Mouse (Mus musculus) left cerebral cortex, postnatal 10 days (tissue): ENCODE measurements around the gene Hexim1. TPM values are rescaled to one million over a fixed set of nuclear protein-coding genes. Genes with fewer than 3 reads are reported as not detected.

Experiments used
- DNase-seq, 2 experiments: peaks; one replicate each; pipeline ENCODE4 v3.0.0; 2021 to 2022; ENCODE audit warnings: low spot score in 2 of 2, mixed read lengths in 1 of 2; ENCODE audit errors: extremely low spot score in 1 of 2
- intact Hi-C: fragments of 180-260 bp; cut with DNase I; formaldehyde crosslinking; loops from one replicate; pipeline ENCODE4 v1.15.1; 2025
- total RNA-seq, 2 experiments: library from RNA; stranded (reverse); gene quantifications; 2 replicates each; pipeline ENCODE4 v1.2.3; 2021

Gene Hexim1
- total RNA-seq, 2 experiments from 2014 or later, result 31.8 to 33.9 TPM

GRCm38 (mm10) chr11:103095801-103096200, 20.2 kb upstream of the Hexim1 start:
- DNase-seq, result no peak
- intact Hi-C loops, result no loop called here

GRCm38 (mm10) chr11:103096979-103097894, 18.8 kb upstream of the Hexim1 start:
- peak in 1 of 2 experiments; percentile 42 for DNase-seq
- intact Hi-C loops, result no loop called here

GRCm38 (mm10) chr11:103098531-103099190, 17.4 kb upstream of the Hexim1 start:
- no peak for DNase-seq
- intact Hi-C loops, result no loop called here

GRCm38 (mm10) chr11:103099352-103099940, 16.6 kb upstream of the Hexim1 start:
- intact Hi-C loops, result no loop called here
- no peak for DNase-seq

- DNase-seq, result no peak
- intact Hi-C loops, result loop anchor here (5.0 kb wide), 1 partner anchor 57 kb away; no protein-coding TSS in a partner anchor
These were observed 15.7 kb upstream of the Hexim1 start for GRCm38 (mm10) chr11:103100361-103100760.

GRCm38 (mm10) chr11:103101481-103101865, 14.6 kb upstream of the Hexim1 start, which contains the start of the genes Plcd3 and Acbd4:
Plcd3 (minus strand) TSS chr11:103101658.
Acbd4 (plus strand) TSS chr11:103101682.
- intact Hi-C loops, result loop anchor here (5.0 kb wide), 1 partner anchor 56 kb away; no protein-coding TSS in a partner anchor

GRCm38 (mm10) chr11:103101866-103102501, 14.0 kb upstream of the Hexim1 start:
- intact Hi-C loops, result loop anchor here (2.0 to 5.0 kb wide), 2 partner anchors 55 to 225 kb away; no protein-coding TSS in a partner anchor

More at GRCm38 (mm10) chr11:103101481-103101865, 14.6 kb upstream of the Hexim1 start, which contains the start of the genes Plcd3 and Acbd4:
- DNase-seq, result peak in 1 of 2 experiments; percentile 88

GRCm38 (mm10) chr11:103102725-103103349, 13.2 kb upstream of the Hexim1 start:
- intact Hi-C loops, result loop anchor here (2.0 to 5.0 kb wide), 2 partner anchors 54 to 224 kb away; no protein-coding TSS in a partner anchor

More at GRCm38 (mm10) chr11:103101866-103102501, 14.0 kb upstream of the Hexim1 start:
- peak; percentile 60 to 80 for DNase-seq

GRCm38 (mm10) chr11:103103621-103104020, 12.4 kb upstream of the Hexim1 start:
- DNase-seq, result no peak

More at GRCm38 (mm10) chr11:103102725-103103349, 13.2 kb upstream of the Hexim1 start:
- peak; percentile 94 to 96 for DNase-seq

GRCm38 (mm10) chr11:103104469-103104868, 11.6 kb upstream of the Hexim1 start:
- DNase-seq, result no peak
- intact Hi-C loops, result loop anchor here (5.0 kb wide), 1 partner anchor 53 kb away; no protein-coding TSS in a partner anchor

More at GRCm38 (mm10) chr11:103103621-103104020, 12.4 kb upstream of the Hexim1 start:
- intact Hi-C loops, result loop anchor here (2.0 to 5.0 kb wide), 2 partner anchors 54 to 223 kb away; no protein-coding TSS in a partner anchor

GRCm38 (mm10) chr11:103105180-103105725, 10.8 kb upstream of the Hexim1 start:
- intact Hi-C loops, result no loop called here
- no peak for DNase-seq

- no peak for DNase-seq
- intact Hi-C loops, result no loop called here
These were observed 10.2 kb upstream of the Hexim1 start for GRCm38 (mm10) chr11:103105810-103106209.

- no peak for DNase-seq
- intact Hi-C loops, result no loop called here
These were observed 9.6 kb upstream of the Hexim1 start for GRCm38 (mm10) chr11:103106386-103106785.

GRCm38 (mm10) chr11:103111301-103111700, 4.7 kb upstream of the Hexim1 start:
- intact Hi-C loops, result no loop called here
- DNase-seq, result no peak

GRCm38 (mm10) chr11:103111881-103112551, 4.0 kb upstream of the Hexim1 start:
- intact Hi-C loops, result no loop called here
- peak in 1 of 2 experiments; percentile 74 for DNase-seq

GRCm38 (mm10) chr11:103112552-103112912, 3.5 kb upstream of the Hexim1 start:
- DNase-seq, result no peak
- intact Hi-C loops, result no loop called here

GRCm38 (mm10) chr11:103113005-103113404, 3.0 kb upstream of the Hexim1 start:
- DNase-seq, result no peak
- intact Hi-C loops, result no loop called here
